ENCODE assay signal across 15 mouse cellular contexts in the genomic region with DNA sequence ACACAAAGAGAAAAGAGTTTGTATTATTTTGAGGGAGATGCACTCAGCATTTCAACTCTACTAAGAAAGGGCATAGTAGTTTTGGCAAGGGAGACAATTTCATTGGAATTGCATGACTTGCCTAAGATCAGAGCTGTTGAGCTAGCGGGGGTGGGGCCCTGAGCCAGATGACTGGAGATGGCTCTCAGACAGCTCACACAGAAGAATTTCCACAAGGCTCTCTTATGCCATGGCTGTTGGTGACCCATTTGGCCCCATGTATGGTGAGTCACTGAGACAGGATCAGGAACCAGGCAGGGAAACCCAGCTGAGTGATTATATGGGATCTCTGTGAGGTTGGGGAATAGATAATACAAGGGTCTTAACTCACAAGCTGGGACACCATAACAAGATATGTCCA. TPM values are rescaled to one million over a fixed set of nuclear protein-coding genes. Genes with fewer than 3 reads are reported as not detected.
DNase-seq lines count a peak whose midpoint lies in the region; ATAC-seq and TF ChIP-seq lines count a peak whose summit lies in the region.
"Had no signal": no experiment of that assay in that cellular context is flagged by ENCODE, and none has a peak within 500 bp of the region (broad histone marks: within the 10 kb centered on the region; RNA-seq: fewer than 3 reads in every experiment).

No protein-coding gene starts in this region.

- H3K4me3 ChIP-seq in midbrain, postnatal 0 days (ENCODE audit: low read depth, low read length): no peak overlapping the region
- H3K4me3 ChIP-seq in midbrain, embryonic 15.5 days: no peak overlapping the region
- no peak overlapping the region for H3K4me3 ChIP-seq in forebrain, embryonic 16.5 days (replicated peaks; ENCODE audit: low read length)
- H3K4me3 ChIP-seq: limb, embryonic 10.5 days; liver, embryonic 13.5 days; midbrain, embryonic 12.5 days had no signal

- H3K9ac ChIP-seq in midbrain, postnatal 0 days (replicated peaks; ENCODE audit: low read length, poor library complexity, severe bottlenecking): no peak overlapping the region
- H3K9ac ChIP-seq in midbrain, embryonic 15.5 days: no peak overlapping the region
- no peak overlapping the region for H3K9ac ChIP-seq in forebrain, embryonic 16.5 days (replicated peaks; ENCODE audit: low read depth, low read length)
- H3K9ac ChIP-seq: liver, embryonic 13.5 days; midbrain, embryonic 12.5 days had no signal

- no peak for TF ChIP-seq CTCF in midbrain, postnatal 0 days (IDR thresholded peaks at IDR 0.05)

- peak; percentile 38 to 79 for DNase-seq in adrenal gland, adult (ENCODE audit: inconsistent age in 2 of 2, low spot score in 1 of 2)
- DNase-seq in adrenal gland, postnatal 4 days (ENCODE audit: low spot score in 2 of 2): no peak
- peak; percentile 32 for DNase-seq in midbrain, postnatal 0 days (ENCODE audit: low spot score)
- peak; percentile 53 for DNase-seq in adrenal gland, postnatal 25 days
- DNase-seq in frontal cortex, postnatal 25 days (ENCODE audit: low spot score in 2 of 2): no peak
- DNase-seq: cerebellum, adult 11-12 months; liver, embryonic 13.5 days; right cerebral cortex, adult 18-20 months; spleen, adult 18-20 months had no signal

- H3K36me3 ChIP-seq in midbrain, postnatal 0 days (ENCODE audit: insufficient read depth, low read length): no peaks in the 10 kb centered on the region
- H3K36me3 ChIP-seq in midbrain, embryonic 15.5 days (replicated peaks): no peaks in the 10 kb centered on the region
- no peaks in the 10 kb centered on the region for H3K36me3 ChIP-seq in forebrain, embryonic 16.5 days (ENCODE audit: control insufficient read depth, insufficient read depth)
- H3K36me3 ChIP-seq: limb, embryonic 10.5 days; liver, embryonic 13.5 days; midbrain, embryonic 12.5 days had no signal

- WGBS in midbrain, postnatal 0 days: 92% methylated on average over 1 of the region's 1 CpGs
- 95% methylated on average over 1 of the region's 1 CpGs for WGBS in midbrain, embryonic 15.5 days
- WGBS in forebrain, embryonic 16.5 days: 88% methylated on average over 1 of the region's 1 CpGs

- no peak overlapping the region for H3K27ac ChIP-seq in midbrain, postnatal 0 days (ENCODE audit: low read depth, low read length)
- no peak overlapping the region for H3K27ac ChIP-seq in midbrain, embryonic 15.5 days
- H3K27ac ChIP-seq in forebrain, embryonic 16.5 days (ENCODE audit: low read length): no peak overlapping the region
- H3K27ac ChIP-seq: limb, embryonic 10.5 days; liver, embryonic 13.5 days; midbrain, embryonic 12.5 days had no signal

- H3K27me3 ChIP-seq in midbrain, postnatal 0 days (ENCODE audit: insufficient read depth, low read length): no peaks in the 10 kb centered on the region
- no peaks in the 10 kb centered on the region for H3K27me3 ChIP-seq in midbrain, embryonic 15.5 days (replicated peaks)
- H3K27me3 ChIP-seq in forebrain, embryonic 16.5 days (replicated peaks; ENCODE audit: control insufficient read depth, insufficient read depth, low read length): no peaks in the 10 kb centered on the region
- H3K27me3 ChIP-seq: CH12.LX; liver, embryonic 13.5 days; midbrain, embryonic 12.5 days had no signal

- no peak for ATAC-seq in midbrain, postnatal 0 days (ENCODE audit: low FRiP score)
- ATAC-seq in midbrain, embryonic 15.5 days (replicated peaks): no peak
- no peak for ATAC-seq in monocyte, adult 5-6 weeks (replicated peaks; ENCODE audit: insufficient number of reproducible peaks, low FRiP score, low TSS enrichment, poor library complexity, severe bottlenecking)
- ATAC-seq in forebrain, embryonic 16.5 days: no peak

- no peaks in the 10 kb centered on the region for H3K4me1 ChIP-seq in midbrain, postnatal 0 days (ENCODE audit: insufficient read depth, low read length)
- H3K4me1 ChIP-seq in midbrain, embryonic 15.5 days: no peaks in the 10 kb centered on the region
- no peaks in the 10 kb centered on the region for H3K4me1 ChIP-seq in forebrain, embryonic 16.5 days (replicated peaks; ENCODE audit: control insufficient read depth, insufficient read depth, low read length)
- H3K4me1 ChIP-seq: limb, embryonic 10.5 days; liver, embryonic 13.5 days; midbrain, embryonic 12.5 days had no signal

- H3K9me3 ChIP-seq in midbrain, postnatal 0 days (ENCODE audit: low read length): no peaks in the 10 kb centered on the region
- H3K9me3 ChIP-seq in midbrain, embryonic 15.5 days: no peaks in the 10 kb centered on the region
- no peaks in the 10 kb centered on the region for H3K9me3 ChIP-seq in forebrain, embryonic 16.5 days (ENCODE audit: control insufficient read depth, low read length)
- H3K9me3 ChIP-seq: limb, embryonic 10.5 days; liver, embryonic 13.5 days; midbrain, embryonic 12.5 days had no signal

- no peak overlapping the region for H3K4me2 ChIP-seq in midbrain, postnatal 0 days (ENCODE audit: low read depth, low read length, poor library complexity, severe bottlenecking)
- H3K4me2 ChIP-seq in midbrain, embryonic 15.5 days: no peak overlapping the region
- H3K4me2 ChIP-seq in forebrain, embryonic 16.5 days (ENCODE audit: low read length): no peak overlapping the region
- H3K4me2 ChIP-seq: liver, embryonic 13.5 days; midbrain, embryonic 12.5 days had no signal

RNA-seq across cellular contexts. Expression of a gene that starts 51.9 kb away (rescaled TPM):
- total RNA-seq in adrenal gland, postnatal 4 days (2021): 10 to 100 TPM; 48.6 TPM
- total RNA-seq in midbrain, postnatal 0 days (2014; rRNA removed): 22.9 and 24.3 TPM in 2 replicates
- 35.7 and 44.9 TPM in 2 replicates for polyA plus RNA-seq in midbrain, postnatal 0 days (2015; fragmentation: Nextera tagmentation; extraction: Ambion mirVana)
- polyA plus RNA-seq in midbrain, embryonic 15.5 days (2015; fragmentation: Nextera tagmentation; extraction: Ambion mirVana): 48.0 and 49.8 TPM in 2 replicates
- 51.2 and 53.0 TPM in 2 replicates for total RNA-seq in adrenal gland, postnatal 25 days (2021)
- 12.7 to 32.8 TPM (median 15.4 TPM) in 3 replicates for total RNA-seq in monocyte, adult 5-6 weeks (2017)
- polyA plus RNA-seq in forebrain, embryonic 16.5 days (2015; fragmentation: Nextera tagmentation; extraction: Ambion mirVana): 46.3 and 47.4 TPM in 2 replicates

Comparison
In these comparisons a context has a peak if more than half of its experiments do, and no peak if none do; other contexts are left out.
1. DNase-seq: peak in adrenal gland, adult (2 of 2), midbrain, postnatal 0 days (single experiment) and adrenal gland, postnatal 25 days (single experiment); none in adrenal gland, postnatal 4 days (0 of 2) and frontal cortex, postnatal 25 days (0 of 2).